Mouse (Mus musculus) CH12.LX (cell line): ENCODE results near the gene Fga. TPM values are rescaled to one million over a fixed set of nuclear protein-coding genes. Genes with fewer than 3 reads are reported as not detected.

Experiments used
- DNase-seq: peaks from one replicate; pipeline ENCODE4 v3.0.0-alpha.2; 2013; ENCODE audit errors: extremely low read depth
- H3K27ac ChIP-seq: 2 replicates; pipeline ENCODE4 v1.5.1; 2012; ENCODE audit warnings: low read depth, mild to moderate bottlenecking, control low read depth, moderate library complexity; ENCODE audit not compliant: insufficient read depth
- H3K27me3 ChIP-seq: replicated peaks from 2 replicates; pipeline ENCODE3; 2012; ENCODE audit warnings: inconsistent platforms
- H3K36me3 ChIP-seq, 2 experiments: replicated peaks in 1 of 2; 2 replicates each; pipeline versions ENCODE3 to v1.6.1; 2012; ENCODE audit warnings: inconsistent platforms in 1 of 2, low read length in 1 of 2, mild to moderate bottlenecking in 1 of 2, mixed read lengths in 1 of 2, moderate library complexity in 1 of 2; ENCODE audit not compliant: control insufficient read depth in 1 of 2, insufficient read depth in 1 of 2
- H3K4me1 ChIP-seq, 2 experiments: 2 replicates each; pipeline ENCODE4 v1.6.1; 2012; ENCODE audit warnings: inconsistent platforms in 1 of 2, moderate library complexity in 1 of 2; ENCODE audit not compliant: insufficient read depth in 2 of 2, control insufficient read depth in 1 of 2
- H3K4me2 ChIP-seq: 2 replicates; pipeline ENCODE4 v1.6.1; 2012; ENCODE audit warnings: low read depth, mild to moderate bottlenecking, control low read depth; ENCODE audit not compliant: poor library complexity, insufficient read depth, severe bottlenecking
- H3K4me3 ChIP-seq, 3 experiments: fragments of 150-350 bp in 1 of 3; sonication (generic) in 1 of 3; replicated peaks in 1 of 3; 2 replicates each; pipeline versions ENCODE3 to v1.5.1; 2011 to 2012; ENCODE audit warnings: low read depth in 2 of 3, low read length in 2 of 3, mild to moderate bottlenecking in 2 of 3, moderate library complexity in 2 of 3, control low read depth in 1 of 3, improper control_type of control experiment in 1 of 3, inconsistent platforms in 1 of 3, mixed read lengths in 1 of 3; ENCODE audit not compliant: poor library complexity in 1 of 3
- H3K79me2 ChIP-seq: replicated peaks from 2 replicates; pipeline ENCODE4 v1.6.1; 2012; ENCODE audit warnings: mild to moderate bottlenecking, moderate library complexity; ENCODE audit not compliant: control insufficient read depth, poor library complexity, insufficient read depth, severe bottlenecking; ENCODE audit errors: extremely low read depth
- H3K9ac ChIP-seq: 2 replicates; pipeline ENCODE4 v1.6.1; 2012; ENCODE audit warnings: low read depth, mild to moderate bottlenecking, control low read depth, moderate library complexity; ENCODE audit not compliant: insufficient read depth
- H3K9me3 ChIP-seq: replicated peaks from 2 replicates; pipeline ENCODE3; 2012; ENCODE audit warnings: low read length, inconsistent platforms, mixed read lengths
- CHD1 ChIP-seq: IDR thresholded peaks from 2 replicates; pipeline ENCODE4 v1.6.1; 2012; ENCODE audit warnings: low read depth, low read length, improper control_type of control experiment, inconsistent platforms
- CTCF ChIP-seq, 2 experiments: IDR thresholded peaks in 1 of 2; conservative IDR thresholded peaks in 1 of 2; 2 replicates each; pipeline ENCODE4 v1.5.1; 2011 to 2012; ENCODE audit warnings: low read depth in 2 of 2, low read length in 2 of 2, improper control_type of control experiment in 1 of 2, inconsistent platforms in 1 of 2, mild to moderate bottlenecking in 1 of 2, moderate library complexity in 1 of 2
- ELF1 ChIP-seq: IDR thresholded peaks from 2 replicates; pipeline ENCODE4 v1.6.1; 2014; ENCODE audit warnings: low read depth, mild to moderate bottlenecking, inconsistent platforms, low read length, improper control_type of control experiment
- IRF4 ChIP-seq: IDR thresholded peaks from 2 replicates; pipeline ENCODE4 v1.6.1; 2014; ENCODE audit warnings: low read depth, mild to moderate bottlenecking, inconsistent platforms, low read length, improper control_type of control experiment
- JUN ChIP-seq: IDR thresholded peaks from 2 replicates; pipeline ENCODE4 v1.6.1; 2011; ENCODE audit warnings: low read depth, mild to moderate bottlenecking, low read length, improper control_type of control experiment, moderate library complexity; ENCODE audit not compliant: insufficient read depth
- JUND ChIP-seq: conservative IDR thresholded peaks from 2 replicates; pipeline ENCODE4 v1.6.1; 2011; ENCODE audit warnings: low read depth, low read length, improper control_type of control experiment
- KAT2A ChIP-seq: IDR thresholded peaks from 2 replicates; pipeline ENCODE4 v1.6.1; 2012; ENCODE audit warnings: low read length, improper control_type of control experiment, inconsistent platforms; ENCODE audit not compliant: insufficient replicate concordance
- MAX ChIP-seq: IDR thresholded peaks from 2 replicates; pipeline ENCODE4 v1.6.1; 2011; ENCODE audit warnings: low read length, improper control_type of control experiment
- MXI1 ChIP-seq: IDR thresholded peaks from 2 replicates; pipeline ENCODE4 v1.6.1; 2011; ENCODE audit warnings: mild to moderate bottlenecking, low read depth, low read length, improper control_type of control experiment
- NRF1 ChIP-seq: IDR thresholded peaks from 2 replicates; pipeline ENCODE4 v1.6.1; 2014; ENCODE audit warnings: low read depth, mild to moderate bottlenecking, inconsistent platforms, low read length, improper control_type of control experiment, moderate library complexity
- PAX5 ChIP-seq: IDR thresholded peaks from 2 replicates; pipeline ENCODE4 v1.6.1; 2012; ENCODE audit warnings: low read length, inconsistent platforms, mixed read lengths
- POLR2A ChIP-seq: IDR thresholded peaks from 2 replicates; pipeline ENCODE4 v1.6.1; 2011; ENCODE audit warnings: low read depth, mild to moderate bottlenecking, improper control_type of control experiment, low read length
- POLR2AphosphoS2 ChIP-seq: IDR thresholded peaks from 2 replicates; pipeline ENCODE4 v1.6.1; 2011; ENCODE audit warnings: low read depth, low read length, improper control_type of control experiment
- RAD21 ChIP-seq: IDR thresholded peaks from 2 replicates; pipeline ENCODE4 v1.6.1; 2011; ENCODE audit warnings: low read depth, mild to moderate bottlenecking, low read length, improper control_type of control experiment, moderate library complexity
- SIN3A ChIP-seq: IDR thresholded peaks from 2 replicates; pipeline ENCODE4 v1.6.1; 2012; ENCODE audit warnings: low read length, improper control_type of control experiment, inconsistent platforms
- SMC3 ChIP-seq: IDR thresholded peaks from 2 replicates; pipeline ENCODE4 v1.6.1; 2011; ENCODE audit warnings: low read depth, low read length, improper control_type of control experiment
- ZMIZ1 ChIP-seq: IDR thresholded peaks from 2 replicates; pipeline ENCODE4 v1.6.1; 2012; ENCODE audit warnings: low read depth, mild to moderate bottlenecking, inconsistent platforms, low read length, improper control_type of control experiment
- dilution Hi-C: fragments of 300-500 bp; cut with MboI; formaldehyde crosslinking; loops from 2 replicates; pipeline ENCODE4 v1.14.3; 2020; ENCODE audit warnings: low sequenced_read_pairs; ENCODE audit not compliant: extremely low pct_unique_long_range_greater_than_20kb, extremely low pct_ligation_motif_present
- in situ Hi-C: fragments of 300-500 bp; cut with MboI; formaldehyde crosslinking; loops from 3 replicates; pipeline ENCODE4 v1.14.3; 2019; ENCODE audit warnings: low sequenced_read_pairs, low pct_ligation_motif_present, low pct_unique_long_range_greater_than_20kb, mixed read lengths
- polyA plus RNA-seq: library from polyadenylated mRNA; unstranded; fragments of >175 nt; gene quantifications from 2 replicates; pipeline ENCODE4 v1.2.1, GENCODE M21; 2012; ENCODE audit warnings: low read depth; ENCODE audit not compliant: insufficient read length
- total RNA-seq, 2 experiments: library from RNA; depleted of rRNA; stranded (reverse); fragments of 300-350 nt in 1 of 2; fragments of >200 nt in 1 of 2; gene quantifications; 2 replicates each; pipeline ENCODE4 v1.2.3; 2012 to 2014

The Fga gene
- total RNA-seq (2012; rRNA removed) = not detected in 2 replicates
- not detected in 2 replicates for total RNA-seq (2014; rRNA removed)
- not detected in 2 replicates for polyA plus RNA-seq

- TF ChIP-seq ZMIZ1 = no peak
- no peak for TF ChIP-seq CHD1
- TF ChIP-seq KAT2A = no peak
- Histone ChIP-seq H3K79me2 (no peaks in the 10 kb centered on the region), H3K4me3 (no peak within 1 kb of the TSS), H3K36me3 (no peaks in the 10 kb centered on the region), H3K27ac (no peak within 1 kb of the TSS), H3K4me1 (no peaks in the 10 kb centered on the region), H3K4me2 (no peak within 1 kb of the TSS), H3K9ac (no peak within 1 kb of the TSS), H3K27me3 (no peaks in the 10 kb centered on the region), H3K9me3 (no peaks in the 10 kb centered on the region)
- no peak for DNase-seq
- in situ Hi-C loops = no loop called here
- dilution Hi-C loops = no loop called here
These were observed at the start of gene Fga for GRCm38 (mm10) chr3:83025475-83026301. Gene Fga (plus strand): TSS chr3:83026076.

- dilution Hi-C loops (no loop called here), in situ Hi-C loops (no loop called here)
- Histone ChIP-seq H3K36me3 (no peaks in the 10 kb centered on the region), H3K27me3 (no peaks in the 10 kb centered on the region), H3K4me3 (no peak overlapping the region), H3K9ac (no peak overlapping the region), H3K4me1 (no peaks in the 10 kb centered on the region), H3K27ac (no peak overlapping the region), H3K4me2 (no peak overlapping the region), H3K79me2 (no peaks in the 10 kb centered on the region), H3K9me3 (no peaks in the 10 kb centered on the region)
- TF ChIP-seq JUND = no peak
- no peak for TF ChIP-seq POLR2AphosphoS2
- no peak for TF ChIP-seq ZMIZ1
- no peak for TF ChIP-seq JUN
- TF ChIP-seq IRF4 = no peak
- TF ChIP-seq ELF1 = no peak
- no peak for TF ChIP-seq SIN3A
- no peak for TF ChIP-seq NRF1
- TF ChIP-seq PAX5 = no peak
- TF ChIP-seq MXI1 = no peak
- no peak for TF ChIP-seq CTCF (conservative IDR thresholded peaks at IDR 0.05 in 1 of 2, IDR thresholded peaks at IDR 0.05 in 1 of 2; ENCODE audit: low read depth in 2 of 2, low read length in 2 of 2)
- TF ChIP-seq POLR2A = no peak
- DNase-seq = no peak
These were observed 45.1 kb upstream of the Fga start for GRCm38 (mm10) chr3:82980818-82981217.

DNA sequence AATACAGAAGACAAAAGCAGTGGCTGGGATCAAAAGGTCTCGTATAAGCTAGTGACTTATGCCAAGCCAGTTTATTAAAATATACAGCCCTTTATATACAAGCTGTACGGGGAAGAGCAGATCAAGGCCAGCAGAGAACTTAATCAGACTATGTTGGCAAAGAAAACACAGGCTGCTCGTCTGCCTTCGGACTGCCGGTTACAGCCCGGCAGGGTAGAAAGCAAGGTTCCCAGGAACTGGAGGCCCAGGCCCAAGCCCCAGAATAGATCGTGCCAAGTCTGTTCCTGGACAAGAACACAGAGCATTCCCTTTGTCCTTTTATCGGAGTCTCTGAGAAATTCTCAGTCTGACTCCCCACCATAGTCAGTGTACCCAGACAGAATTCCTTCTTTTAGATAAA, 44.0 kb upstream of the Fga start:
- Histone ChIP-seq H3K27me3 (no peaks in the 10 kb centered on the region), H3K36me3 (no peaks in the 10 kb centered on the region), H3K4me3 (no peak overlapping the region), H3K4me1 (no peaks in the 10 kb centered on the region), H3K9me3 (no peaks in the 10 kb centered on the region), H3K27ac (no peak overlapping the region), H3K4me2 (no peak overlapping the region), H3K79me2 (no peaks in the 10 kb centered on the region), H3K9ac (no peak overlapping the region)
- no peak for DNase-seq
- TF ChIP-seq SMC3 (no peak), RAD21 (no peak), POLR2AphosphoS2 (no peak), MAX (no peak), ELF1 (no peak), KAT2A (no peak)
- in situ Hi-C loops = no loop called here
- dilution Hi-C loops = no loop called here
